Mouse (Mus musculus): ENCODE measurements around the gene Odaph. TPM values are rescaled to one million over a fixed set of nuclear protein-coding genes. Genes with fewer than 3 reads are reported as not detected.
"Not testable (repeated sequence)": the region's sequence is repeated elsewhere in the genome, so short reads cannot be mapped to it uniquely, and the experiment has no call there.

Gene Odaph
- total RNA-seq (2021): not detected
- long read RNA-seq: 0 reads

DNA sequence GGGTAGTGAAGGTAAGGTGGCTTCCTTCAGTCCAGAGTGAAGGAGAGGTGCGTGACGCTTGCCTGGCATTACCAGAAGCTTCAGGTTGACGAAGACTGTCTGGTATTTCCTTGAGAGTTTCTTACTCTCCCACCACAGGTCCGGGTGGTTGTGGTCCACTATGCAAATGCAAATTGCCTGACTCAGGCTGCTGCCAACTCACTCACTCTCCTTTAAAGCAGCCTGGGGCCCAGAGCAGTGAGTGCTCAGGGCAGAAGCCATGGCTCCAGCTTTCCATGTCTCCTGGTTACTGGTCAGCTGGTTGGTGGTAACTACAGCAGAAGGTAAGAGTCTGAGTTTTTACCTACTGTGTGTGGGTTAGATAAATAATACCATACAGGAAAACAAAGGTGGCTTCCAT, at the start of gene Odaph:
Odaph (plus strand) TSS at position 240 of the 400 bp plus-strand sequence.
- no peak for DNase-seq (ENCODE audit: low spot score in 2 of 2)

DNA sequence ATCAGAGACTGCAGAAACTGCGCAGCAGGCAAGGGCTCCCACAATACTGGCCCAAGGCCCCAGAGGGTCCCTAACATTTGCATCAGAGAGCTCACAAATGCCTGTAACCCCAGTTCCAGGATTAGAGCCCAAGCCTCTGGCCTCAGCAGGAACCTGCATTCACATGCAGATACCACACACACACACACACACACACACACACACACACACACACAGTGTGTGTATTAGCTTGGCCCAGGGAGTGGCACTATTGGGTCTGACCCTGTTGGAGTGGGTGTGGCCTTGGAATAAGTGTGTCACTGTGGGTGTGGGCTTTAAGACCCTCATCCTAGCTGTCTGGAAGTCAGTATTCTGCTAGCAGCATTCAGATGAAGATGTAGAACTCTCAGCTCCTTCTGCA, 41.7 kb upstream of the Odaph start:
- DNase-seq (ENCODE audit: low spot score in 2 of 2): not testable (repeated sequence)

DNA sequence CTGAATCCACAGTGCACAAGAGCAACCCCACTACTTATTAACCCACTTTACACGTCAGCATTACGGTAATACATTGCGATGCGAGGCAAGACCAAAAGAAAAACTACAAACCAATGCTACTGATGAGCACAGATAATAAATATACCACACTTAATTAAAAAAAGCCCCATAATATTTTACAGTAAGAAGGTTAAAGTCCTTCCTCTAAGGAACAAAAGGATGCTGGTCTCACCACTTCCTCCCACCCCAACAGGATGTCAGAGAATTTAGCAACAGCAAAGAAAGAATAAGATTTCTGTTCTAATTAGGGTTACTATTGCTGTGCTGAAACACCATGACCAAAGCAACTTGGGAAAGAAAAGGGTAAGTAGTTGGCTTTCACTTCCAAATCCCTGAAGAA, 40.3 kb upstream of the Odaph start:
- no peak for DNase-seq (ENCODE audit: low spot score in 2 of 2)

DNA sequence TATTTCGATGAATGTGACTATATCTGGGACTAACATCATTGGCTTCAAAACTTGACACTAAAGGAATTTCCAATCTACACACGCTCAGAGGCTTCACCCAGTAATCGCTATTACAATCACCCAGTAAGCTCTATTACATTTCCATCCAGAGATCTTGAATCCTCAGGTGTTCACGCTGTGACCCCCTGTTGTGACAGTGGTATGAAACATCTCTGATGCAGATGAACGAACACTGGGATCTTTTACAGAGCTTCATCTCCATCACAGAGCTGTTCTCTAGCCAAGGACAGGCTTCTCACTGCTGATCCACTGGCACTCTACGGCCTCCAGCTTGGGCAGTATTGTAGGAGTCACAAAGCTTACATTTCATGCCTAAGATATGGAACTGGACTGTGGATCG, 37.8 kb upstream of the Odaph start:
- DNase-seq (ENCODE audit: low spot score in 2 of 2): no peak

DNA sequence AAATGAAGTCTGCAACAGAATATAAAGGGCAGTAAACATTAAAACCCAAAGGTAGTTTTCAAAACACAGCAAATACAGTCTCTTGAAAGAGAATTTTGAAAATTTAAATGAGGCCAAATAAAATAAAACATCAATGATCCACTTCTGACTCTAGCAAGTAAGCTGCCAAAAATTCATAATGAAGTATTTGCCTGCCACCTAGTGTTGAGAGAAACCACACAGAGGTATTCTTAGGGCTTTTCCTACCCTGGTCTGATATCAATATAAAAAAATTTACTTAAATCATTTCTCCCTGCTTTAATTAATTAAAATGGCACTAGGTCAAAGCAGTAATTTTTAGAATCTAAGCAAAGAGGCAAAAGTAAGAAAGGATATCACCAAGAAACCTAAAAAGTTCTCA, 35.9 kb upstream of the Odaph start:
- peak in 1 of 2 experiments; percentile 47 for DNase-seq (ENCODE audit: low spot score in 2 of 2)

DNA sequence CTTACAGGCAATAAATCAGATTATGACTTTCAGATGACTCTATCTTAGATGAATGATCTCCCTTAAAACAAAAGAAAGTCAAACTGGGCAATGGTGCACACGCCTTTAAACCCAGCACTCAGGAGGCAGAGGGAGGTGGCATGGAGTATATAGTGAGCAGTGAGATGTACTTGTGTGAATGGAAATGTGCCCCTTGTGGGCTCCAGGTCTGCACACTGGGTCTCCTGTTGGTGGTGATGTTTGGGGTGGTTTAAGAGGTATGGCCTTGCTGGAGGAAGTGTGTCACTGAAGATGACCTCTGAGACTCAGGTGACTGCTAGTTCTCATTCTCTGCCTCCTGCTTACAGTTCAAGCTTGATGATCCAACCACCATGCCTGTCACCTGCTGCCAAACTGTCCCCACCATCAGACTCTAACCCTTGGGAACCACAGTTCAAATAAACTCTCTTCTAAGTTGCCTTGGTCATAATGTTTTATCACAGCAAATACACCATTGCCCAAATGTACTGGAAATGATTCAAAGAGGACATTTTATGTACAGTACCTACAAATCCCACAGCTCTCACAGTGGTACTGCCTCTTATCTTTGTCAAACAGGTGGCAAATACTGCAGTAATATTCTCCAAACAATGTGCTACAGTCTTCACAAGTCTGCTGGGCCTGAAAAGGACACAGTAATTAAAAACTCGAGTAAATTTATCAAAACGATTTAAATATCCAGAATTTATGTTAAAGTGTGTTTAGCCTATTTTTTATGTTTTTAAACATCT, 30.1 kb upstream of the Odaph start:
- DNase-seq (ENCODE audit: low spot score in 2 of 2): no peak

DNA sequence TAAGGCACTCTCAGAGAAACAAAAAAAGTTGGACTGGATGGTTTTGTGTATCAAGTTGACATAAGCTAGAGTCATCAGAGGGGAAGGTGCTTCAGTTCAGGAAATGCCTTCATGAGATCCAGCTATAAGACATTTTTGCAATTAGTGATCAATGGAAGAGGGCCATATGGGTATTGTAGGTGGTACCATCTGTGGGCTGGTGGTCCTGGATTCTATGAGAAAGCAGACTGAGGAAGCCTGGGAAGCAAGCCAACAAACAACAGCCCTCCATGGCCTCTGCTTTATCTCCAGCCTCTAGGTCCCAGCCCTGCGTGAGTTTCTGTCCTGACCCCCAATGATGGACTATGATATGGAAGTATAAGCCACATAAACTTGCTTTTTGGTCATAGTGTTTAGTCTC, 28.2 kb upstream of the Odaph start:
- peak in 1 of 2 experiments; percentile 75 for DNase-seq (ENCODE audit: low spot score in 2 of 2)

DNA sequence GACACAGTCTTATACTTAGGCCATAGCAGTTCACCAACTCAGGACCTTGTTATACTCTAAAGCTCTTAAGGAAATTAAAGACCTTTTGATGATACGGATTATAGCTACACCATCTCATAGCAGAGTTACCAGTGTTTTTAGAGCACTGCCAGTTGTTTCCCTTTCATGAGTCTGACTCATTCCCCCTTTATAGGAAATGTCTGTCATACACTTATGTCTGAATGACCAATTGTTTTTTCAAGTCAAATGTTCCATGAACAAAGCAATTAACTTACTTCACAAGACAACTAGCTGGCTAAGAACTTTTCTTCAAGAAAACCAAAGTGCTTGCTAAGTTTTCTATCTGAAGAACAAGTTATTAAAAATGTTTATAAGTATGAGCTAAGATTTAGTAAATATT, 27.3 kb upstream of the Odaph start:
- DNase-seq (ENCODE audit: low spot score in 2 of 2): no peak

DNA sequence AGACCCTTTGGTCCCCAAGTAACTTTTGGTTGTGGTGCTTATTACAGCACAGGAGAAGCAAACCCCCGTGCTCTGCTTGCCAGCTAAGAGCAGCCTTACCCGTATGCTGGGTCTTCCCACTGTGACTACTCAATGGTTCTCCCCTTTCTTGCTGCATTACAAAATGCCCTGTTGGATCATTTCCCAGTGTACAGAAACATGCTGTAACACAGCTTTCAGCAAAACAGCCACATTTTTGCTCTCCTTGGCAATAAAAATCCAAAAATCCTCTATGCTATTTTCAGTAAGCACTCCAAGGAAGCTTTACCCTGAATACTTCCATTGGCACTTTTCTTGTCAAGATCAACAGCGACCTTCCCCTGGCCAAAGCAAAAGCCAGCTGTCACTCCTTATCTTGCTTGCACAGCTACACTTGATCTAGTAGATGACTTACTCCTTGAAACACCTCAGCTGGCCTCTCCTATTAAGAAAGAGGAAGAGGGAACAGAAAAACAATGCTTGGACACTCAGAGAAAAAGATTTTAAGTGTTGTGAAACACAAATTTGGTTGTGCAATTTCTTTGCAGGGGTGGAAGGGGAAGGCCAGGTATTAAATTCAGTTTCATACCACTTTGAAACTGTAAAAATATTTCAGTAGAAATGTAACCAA, 26.5 kb upstream of the Odaph start:
- peak; percentile 47 to 79 for DNase-seq (ENCODE audit: low spot score in 2 of 2)

DNA sequence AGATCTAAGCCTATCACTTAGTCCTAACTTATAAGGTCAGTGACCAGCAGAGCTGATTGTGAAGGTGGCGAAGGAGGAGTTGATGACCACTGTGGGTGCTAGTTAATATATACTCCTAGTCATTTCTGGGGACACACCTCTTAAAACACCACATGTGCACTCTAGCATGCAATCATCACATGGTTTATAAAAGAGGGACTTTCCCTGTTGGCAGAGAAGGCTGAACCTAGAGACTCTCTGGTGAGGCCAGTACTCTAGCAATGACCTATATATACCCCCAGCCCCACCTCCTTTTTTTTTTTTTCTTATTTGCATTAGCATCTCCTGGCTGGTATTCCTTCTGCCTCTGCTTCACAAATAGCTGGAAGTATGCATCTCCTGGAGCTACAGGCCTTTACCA, 25.9 kb upstream of the Odaph start:
- DNase-seq (ENCODE audit: low spot score in 2 of 2): no peak

DNA sequence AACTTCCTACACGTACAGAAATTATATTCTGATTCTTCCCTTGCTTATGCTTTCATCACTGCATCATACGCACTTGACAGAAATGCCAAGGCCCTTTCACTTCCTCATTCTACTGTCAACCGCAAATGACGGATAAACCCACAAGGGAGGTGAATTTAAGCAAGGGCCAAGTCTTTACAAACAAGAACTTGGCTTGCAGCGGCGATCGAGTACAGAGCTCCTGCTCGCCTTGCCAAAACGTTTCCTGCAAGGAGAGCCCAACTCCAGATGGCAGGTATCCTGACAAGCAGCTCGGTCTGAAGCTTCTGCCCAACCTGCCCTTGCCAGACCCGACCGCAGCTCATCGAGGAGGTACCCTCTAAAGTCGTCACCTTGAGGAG, 25.0 kb upstream of the Odaph start:
- DNase-seq (ENCODE audit: low spot score in 2 of 2): no peak

DNA sequence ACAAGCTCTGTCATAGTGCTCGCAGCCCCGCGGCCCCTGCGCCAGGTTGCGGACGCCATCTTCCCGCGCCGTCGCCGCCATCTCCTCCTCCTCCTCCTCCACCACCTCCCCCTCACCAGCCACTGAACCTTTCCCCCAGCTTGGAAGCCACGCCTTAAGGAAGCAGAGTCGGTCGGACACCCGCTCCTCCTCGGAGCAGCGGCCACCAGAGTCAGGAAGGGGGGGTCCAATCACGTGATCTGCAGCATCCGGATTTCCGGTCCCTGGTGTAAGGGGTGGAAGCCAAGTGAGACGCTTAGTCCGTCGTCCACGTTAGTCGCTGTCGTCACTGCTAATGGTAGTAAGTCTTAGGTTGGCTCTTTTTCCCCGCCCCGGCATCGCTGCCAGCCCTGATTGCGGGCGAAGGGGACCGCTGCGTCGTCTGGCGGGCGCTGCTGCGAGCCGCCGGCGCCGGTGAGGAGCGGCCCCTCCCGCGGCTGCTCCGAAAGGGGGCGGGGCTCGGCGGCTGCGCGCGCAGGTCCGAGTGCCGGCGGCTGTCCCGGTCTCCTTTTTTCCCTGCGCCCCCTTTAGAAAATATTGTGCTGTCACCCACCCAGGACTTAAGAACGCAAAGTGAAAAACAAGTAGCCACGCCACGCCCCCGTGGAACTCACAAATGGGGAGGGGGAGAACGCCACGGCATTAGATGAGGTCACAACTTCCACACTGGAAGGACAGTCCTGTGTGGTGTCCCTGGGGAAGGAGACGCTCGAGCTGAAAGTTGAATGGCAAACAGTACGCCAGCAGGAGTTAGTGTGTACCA, 24.4 kb upstream of the Odaph start, which contains the start of gene Rchy1:
Rchy1 (minus strand) TSS at position 430 of the 802 bp plus-strand sequence.
- DNase-seq (ENCODE audit: low spot score in 2 of 2): peak; percentile 84 to 93

DNA sequence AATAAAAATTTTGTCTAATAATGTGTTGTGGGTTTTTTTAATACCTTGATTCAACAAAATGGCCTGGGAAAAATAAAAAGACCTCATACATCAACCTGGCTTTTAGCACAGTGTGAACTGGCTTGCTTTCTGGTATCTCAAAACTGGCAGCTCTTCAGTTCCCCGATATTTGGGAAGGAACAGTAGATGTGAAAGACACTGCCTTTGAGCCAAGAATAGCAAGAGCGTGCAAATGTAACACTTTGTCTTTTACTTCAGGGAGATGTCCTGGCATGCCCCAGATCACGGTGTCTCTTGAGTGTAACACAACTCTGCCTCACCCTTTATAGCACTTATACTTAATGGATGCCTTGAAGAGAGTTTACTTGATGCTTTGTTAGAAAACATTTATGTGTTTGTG, 15.2 kb upstream of the Odaph start:
- DNase-seq (ENCODE audit: low spot score in 2 of 2): no peak

DNA sequence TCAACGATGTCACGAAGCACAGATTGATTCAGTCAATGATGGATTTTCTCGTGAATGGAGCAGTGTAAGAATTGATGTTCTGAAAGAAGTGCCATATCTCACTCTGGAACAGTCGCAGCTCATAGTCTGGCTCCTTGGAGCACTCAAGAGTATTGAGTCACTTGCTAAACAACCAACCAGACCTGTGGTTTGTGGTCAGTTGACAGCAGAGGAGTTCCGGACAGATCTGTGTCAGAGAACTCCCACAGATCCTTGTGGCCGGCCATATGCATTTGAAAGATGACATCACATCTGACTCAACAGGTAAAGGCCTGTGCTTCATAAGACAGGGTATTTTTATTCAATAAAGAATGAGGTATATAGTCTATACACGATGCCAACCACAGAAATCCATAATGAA, 13.3 kb upstream of the Odaph start:
- no peak for DNase-seq (ENCODE audit: low spot score in 2 of 2)

DNA sequence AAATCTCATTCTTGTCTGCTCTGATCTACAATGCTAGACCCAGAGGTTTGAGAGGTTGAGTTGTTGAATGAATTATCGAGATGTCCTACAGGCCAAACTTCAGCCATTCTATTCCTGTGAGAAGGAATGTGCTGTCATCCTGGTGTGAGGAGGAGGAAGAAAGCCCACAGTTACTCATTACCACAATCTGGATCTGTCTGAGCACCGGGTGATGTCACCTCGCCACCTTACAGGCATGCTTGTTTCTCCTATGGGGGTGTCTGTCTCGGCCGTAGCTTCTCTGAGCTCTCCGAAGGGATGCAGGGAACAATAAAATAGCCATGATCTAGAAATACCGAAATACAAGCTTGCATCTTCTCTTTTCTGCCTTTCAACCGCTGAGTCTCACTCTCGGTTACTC, 11.5 kb upstream of the Odaph start:
- no peak for DNase-seq (ENCODE audit: low spot score in 2 of 2)

DNA sequence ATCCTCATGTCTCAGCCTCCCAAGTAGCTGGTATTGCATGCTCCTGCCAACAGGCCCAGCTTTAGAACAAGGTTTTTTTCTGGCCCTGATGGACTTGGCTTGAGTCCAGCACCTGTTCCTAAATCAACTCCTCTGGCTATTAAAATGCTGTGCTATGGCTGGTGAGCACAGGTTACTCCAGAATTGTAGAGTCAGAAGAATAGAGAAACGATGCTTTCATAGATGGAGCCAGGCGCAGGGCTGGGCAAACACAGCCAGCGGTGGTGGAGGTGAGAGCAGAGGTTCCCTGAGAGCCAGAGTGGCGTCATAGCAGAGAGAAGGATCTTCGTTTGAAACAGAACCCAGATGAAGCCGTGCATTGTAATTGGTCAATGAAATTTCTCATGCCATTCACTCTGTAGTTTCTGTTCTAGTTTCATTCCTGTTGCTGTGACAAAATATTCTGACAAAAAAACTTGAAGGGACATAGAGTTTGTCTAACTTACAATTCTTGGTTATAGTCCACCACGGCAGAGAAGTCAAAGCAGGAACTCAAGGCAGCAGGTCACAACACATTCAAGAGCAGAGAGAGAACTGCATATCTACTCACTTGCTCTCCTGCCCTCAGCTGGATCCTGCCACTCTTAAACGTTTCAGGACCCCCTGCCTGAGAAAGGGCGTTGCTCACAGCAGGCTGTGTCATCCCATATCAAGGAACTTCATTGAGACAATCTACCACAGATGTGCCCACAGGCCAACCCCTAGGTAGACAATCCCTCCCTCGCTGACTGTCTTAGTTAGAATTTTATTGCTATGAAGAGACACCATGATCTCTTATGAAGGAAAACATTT, 10.5 kb upstream of the Odaph start:
- no peak for DNase-seq (ENCODE audit: low spot score in 2 of 2)

DNA sequence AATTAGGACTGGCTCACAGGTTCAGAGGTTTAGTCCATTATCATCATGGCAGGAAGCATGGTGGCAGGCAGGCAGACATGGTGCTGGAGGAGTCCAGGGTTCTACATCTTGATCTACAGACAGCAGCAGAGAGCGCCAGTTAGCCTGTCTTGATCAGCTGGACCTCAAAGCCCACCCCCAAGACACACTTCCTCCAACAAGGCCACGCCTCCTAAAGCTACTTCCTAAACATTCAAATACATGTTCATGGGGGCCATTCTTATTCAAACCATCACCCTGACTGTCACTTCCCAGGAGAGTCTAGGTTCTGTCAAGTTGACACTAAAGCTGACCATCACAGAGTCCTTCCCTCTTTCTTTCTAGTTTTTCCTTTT, 9.9 kb upstream of the Odaph start:
- DNase-seq (ENCODE audit: low spot score in 2 of 2): no peak

DNA sequence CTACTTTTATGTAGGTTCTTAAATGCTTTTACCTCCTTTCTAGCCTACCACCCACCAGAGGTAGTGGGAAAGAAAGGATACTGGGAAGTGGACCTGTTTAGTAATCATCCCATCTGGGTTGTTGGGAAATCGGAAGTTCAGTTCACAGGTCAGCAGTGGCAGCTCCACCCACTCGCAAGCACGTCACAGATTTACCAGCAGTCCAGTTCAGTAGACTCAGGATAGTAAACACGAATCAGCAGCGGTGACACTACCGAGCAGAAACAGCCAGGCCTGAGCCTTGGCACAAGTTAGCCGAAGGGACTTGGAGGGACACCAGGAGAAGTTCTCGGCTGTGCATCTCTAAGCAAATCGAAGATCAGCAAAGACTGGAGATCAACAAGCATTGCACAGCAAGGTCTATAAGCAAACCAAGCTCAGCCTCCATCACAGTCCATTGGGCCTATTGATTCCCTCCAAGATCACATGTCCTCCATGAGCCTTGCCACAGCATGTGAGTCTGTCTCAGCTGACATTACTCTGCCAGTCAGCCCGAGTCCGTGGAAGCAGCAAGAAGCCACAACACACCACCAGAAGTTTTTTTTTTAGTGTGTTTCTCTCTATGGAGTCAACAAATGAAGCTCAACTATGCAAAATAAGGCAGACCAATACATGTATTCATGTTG, 6.0 kb upstream of the Odaph start:
- no peak for DNase-seq (ENCODE audit: low spot score in 2 of 2)

DNA sequence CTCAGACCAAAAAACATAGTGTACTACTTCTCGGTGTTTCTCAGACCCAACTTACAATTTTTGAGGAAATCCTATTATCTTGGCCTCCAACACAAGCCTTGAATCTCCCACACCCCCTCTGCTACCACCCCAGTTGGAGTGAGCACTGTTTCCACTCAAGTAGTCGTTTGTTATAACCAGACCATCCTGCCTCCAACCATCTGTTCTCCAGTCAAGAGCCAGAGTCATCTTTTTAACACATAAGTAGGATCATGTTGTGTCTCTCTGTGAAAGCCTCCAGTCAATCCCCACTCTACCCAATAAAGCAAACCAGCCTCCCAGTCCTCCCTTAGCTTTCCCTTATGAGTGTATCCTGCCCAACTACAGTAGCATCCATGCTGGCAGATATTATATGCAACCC, 3.8 kb upstream of the Odaph start:
- no peak for DNase-seq (ENCODE audit: low spot score in 2 of 2)

DNA sequence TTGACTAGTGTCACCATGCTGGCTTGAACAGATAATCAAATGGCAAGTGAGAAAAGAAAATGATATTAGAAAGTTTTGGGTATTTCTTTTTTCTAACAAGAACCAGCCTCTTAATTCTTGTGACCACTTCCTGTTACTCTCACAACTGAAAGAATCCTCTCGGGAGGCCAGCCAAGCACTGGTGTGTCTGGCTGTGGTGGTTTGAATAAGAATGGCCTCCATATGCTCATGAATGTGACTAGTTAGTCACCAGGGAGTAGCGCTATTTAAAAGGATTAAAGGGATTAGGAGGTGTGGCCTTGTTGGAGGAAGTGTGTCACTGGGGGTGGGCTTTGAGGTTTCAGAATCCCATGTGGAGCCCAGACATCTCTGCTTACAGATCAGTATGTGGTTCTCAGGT, 1.6 kb upstream of the Odaph start:
- no peak for DNase-seq (ENCODE audit: low spot score in 2 of 2)

DNA sequence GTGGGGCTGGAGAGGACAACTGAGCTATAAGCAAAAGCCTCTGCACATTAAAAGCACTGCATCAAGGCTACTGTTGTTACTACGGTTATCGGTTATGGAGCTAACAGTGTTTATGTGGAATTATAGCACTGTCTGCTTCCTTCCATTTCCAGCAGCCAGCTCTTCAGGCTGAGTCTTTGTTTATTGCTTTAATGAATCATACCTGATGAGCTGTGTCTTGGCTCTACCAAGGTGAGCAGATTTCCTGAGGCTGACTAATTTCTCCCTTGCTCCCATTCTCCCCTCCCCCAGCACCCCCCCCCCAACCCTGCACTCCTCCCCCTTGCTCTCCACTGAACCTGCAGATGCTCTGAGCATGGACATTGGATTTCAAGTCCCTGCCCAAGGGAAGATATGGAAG, 524 bp downstream of the Odaph start:
- DNase-seq (ENCODE audit: low spot score in 2 of 2): no peak
